Mouse (Mus musculus) embryonic fibroblast, embryonic 13.5 days (primary cell): ENCODE measurements around the gene Psmd11.

ENCODE experiments used
- CTCF ChIP-seq: IDR thresholded peaks from 2 replicates; pipeline ENCODE4 v1.5.1; 2011; ENCODE audit warnings: mild to moderate bottlenecking, control low read depth, low read length, moderate library complexity, borderline replicate concordance; ENCODE audit not compliant: insufficient read depth
- POLR2A ChIP-seq: IDR thresholded peaks from 2 replicates; pipeline ENCODE4 v1.6.1; 2011; ENCODE audit warnings: low read depth, mild to moderate bottlenecking, control low read depth, low read length, moderate library complexity

GRCm38 (mm10) chr11:80471836-80472605 is 43.6 kb downstream of the Psmd11 start:
- TF ChIP-seq CTCF (no peak), POLR2A (no peak)
